Mouse (Mus musculus): ENCODE measurements around the gene Plk3. TPM values are rescaled to one million over a fixed set of nuclear protein-coding genes. Genes with fewer than 3 reads are reported as not detected.

The Plk3 gene
- total RNA-seq, 2 experiments from 2014 or later = 1.8 to 2.6 TPM

- no peak for DNase-seq
Measured at GRCm38 (mm10) chr4:117119636-117120035, 14.1 kb downstream of the Plk3 start.

GRCm38 (mm10) chr4:117117931-117118330 lies 15.8 kb downstream of the Plk3 start:
- no peak for DNase-seq

GRCm38 (mm10) chr4:117115592-117115991 lies 18.2 kb downstream of the Plk3 start:
- no peak for DNase-seq

- DNase-seq = no peak
Measured at GRCm38 (mm10) chr4:117113237-117113636, 20.5 kb downstream of the Plk3 start.

GRCm38 (mm10) chr4:117110985-117111384 lies 22.8 kb downstream of the Plk3 start:
- no peak for DNase-seq

- DNase-seq = no peak
Measured at GRCm38 (mm10) chr4:117110249-117110648, 23.5 kb downstream of the Plk3 start.

- no peak for DNase-seq
Measured at GRCm38 (mm10) chr4:117109330-117109729, 24.4 kb downstream of the Plk3 start.

- no peak for DNase-seq
Measured at GRCm38 (mm10) chr4:117108524-117108849, 25.3 kb downstream of the Plk3 start.

GRCm38 (mm10) chr4:117107813-117108523 lies 25.8 kb downstream of the Plk3 start:
- DNase-seq = no peak

- no peak for DNase-seq
Measured at GRCm38 (mm10) chr4:117105127-117105526, 28.6 kb downstream of the Plk3 start.

- DNase-seq = no peak
Measured at GRCm38 (mm10) chr4:117104672-117105071, 29.1 kb downstream of the Plk3 start.

- DNase-seq = no peak
Measured at GRCm38 (mm10) chr4:117101218-117101617, 32.5 kb downstream of the Plk3 start.

- DNase-seq = no peak
Measured at GRCm38 (mm10) chr4:117100036-117100435, 33.7 kb downstream of the Plk3 start.

- DNase-seq = no peak
Measured at GRCm38 (mm10) chr4:117098764-117099036, 35.1 kb downstream of the Plk3 start.

GRCm38 (mm10) chr4:117097969-117098763 lies 35.6 kb downstream of the Plk3 start:
- no peak for DNase-seq

GRCm38 (mm10) chr4:117096666-117097065 lies 37.1 kb downstream of the Plk3 start:
- DNase-seq = no peak

- DNase-seq = peak; percentile 85
Measured at GRCm38 (mm10) chr4:117095551-117096452, 38.0 kb downstream of the Plk3 start, which contains the start of gene Ptch2. TSS of gene Ptch2 (plus strand) at chr4:117096075.

GRCm38 (mm10) chr4:117094626-117095361 lies 39.0 kb downstream of the Plk3 start:
- DNase-seq = no peak

- no peak for DNase-seq
Measured at GRCm38 (mm10) chr4:117090586-117090985, 43.2 kb downstream of the Plk3 start.

GRCm38 (mm10) chr4:117087948-117088640 lies 45.7 kb downstream of the Plk3 start:
- DNase-seq = no peak
